Mouse (Mus musculus) hindbrain, embryonic 16.5 days (tissue): ENCODE data around the gene Ptpro. TPM values are rescaled to one million over a fixed set of nuclear protein-coding genes. Genes with fewer than 3 reads are reported as not detected.

ENCODE experiments used
- ATAC-seq: fragments of 200-750 bp; cut with Nextera tagmentation; 2 replicates; pipeline ENCODE4 v1.8.0; 2017; ENCODE audit warnings: moderate TSS enrichment, moderate library complexity
- H3K27ac ChIP-seq: fragments of 300-500 bp; sonication (generic); 2 replicates; pipeline ENCODE4 v1.5.1; 2014; ENCODE audit warnings: low read depth, mild to moderate bottlenecking, control low read depth, low read length, moderate library complexity
- H3K27me3 ChIP-seq: fragments of 300-500 bp; sonication (generic); replicated peaks from 2 replicates; pipeline ENCODE4 v1.6.1; 2014; ENCODE audit warnings: low read length; ENCODE audit not compliant: control insufficient read depth, insufficient read depth
- H3K36me3 ChIP-seq: fragments of 300-500 bp; sonication (generic); 2 replicates; pipeline ENCODE4 v1.6.1; 2014; ENCODE audit warnings: mild to moderate bottlenecking, low read length, moderate library complexity, mixed read lengths; ENCODE audit not compliant: control insufficient read depth, insufficient read depth
- H3K4me1 ChIP-seq: fragments of 300-500 bp; sonication (generic); 2 replicates; pipeline ENCODE4 v1.6.1; 2014; ENCODE audit warnings: low read depth, low read length; ENCODE audit not compliant: control insufficient read depth, insufficient read depth
- H3K4me2 ChIP-seq: fragments of 300-500 bp; sonication (generic); 2 replicates; pipeline ENCODE4 v1.6.1; 2014; ENCODE audit warnings: mild to moderate bottlenecking, low read length, control low read depth, moderate library complexity
- H3K4me3 ChIP-seq: fragments of 300-500 bp; sonication (generic); 2 replicates; pipeline ENCODE4 v1.5.1; 2014; ENCODE audit warnings: mild to moderate bottlenecking, low read length, control low read depth, moderate library complexity
- H3K9ac ChIP-seq: fragments of 300-500 bp; sonication (generic); 2 replicates; pipeline ENCODE4 v1.6.1; 2014; ENCODE audit warnings: low read depth, mild to moderate bottlenecking, control low read depth, low read length, moderate library complexity
- H3K9me3 ChIP-seq: fragments of 300-500 bp; sonication (generic); 2 replicates; pipeline ENCODE4 v1.6.1; 2014; ENCODE audit warnings: mild to moderate bottlenecking, low read length, moderate library complexity; ENCODE audit not compliant: control insufficient read depth
- WGBS: fragments of 180-500 bp; shearing (Covaris S2); extraction: QIAGEN DNeasy Blood & Tissue Kit; methylation state at CpG from one replicate; pipeline ENCODE4 v1.1.7; 2014; 5-methylcytosine and 5-hydroxymethylcytosine counted together
- polyA plus RNA-seq: library from polyadenylated mRNA; unstranded; fragments of >200 nt; fragmentation: Nextera tagmentation; extraction: Ambion mirVana; gene quantifications from 2 replicates; pipeline ENCODE4 v1.2.1, GENCODE M21; 2015

Ptpro gene
- polyA plus RNA-seq, 1 experiment from 2014 or later, result 39.2 TPM

GRCm38 (mm10) chr6:137253415-137253814 is 1.3 kb downstream of the Ptpro start:
- ATAC-seq, result no peak
- Histone ChIP-seq H3K27ac (no peak overlapping the region), H3K4me3 (peak overlapping the region; percentile 64), H3K4me2 (peak overlapping the region; percentile 71), H3K9me3 (no peaks in the 10 kb centered on the region), H3K4me1 (no peaks in the 10 kb centered on the region; the same call in 1 of the 2 replicates), H3K9ac (peak overlapping the region; percentile 54), H3K27me3 (no peaks in the 10 kb centered on the region), H3K36me3 (no peaks in the 10 kb centered on the region)
- 8% methylated on average over 7 of the region's 7 CpGs for WGBS

- H3K4me3 ChIP-seq, result no peak overlapping the region
- H3K27me3 ChIP-seq, result no peaks in the 10 kb centered on the region
- no peak overlapping the region for H3K9ac ChIP-seq
- ATAC-seq, result no peak
- no peak overlapping the region for H3K27ac ChIP-seq
- WGBS, result 95% methylated on average over 1 of the region's 1 CpGs
- no peaks in the 10 kb centered on the region; the same call in 1 of the 2 replicates for H3K4me1 ChIP-seq
- H3K36me3 ChIP-seq, result no peaks in the 10 kb centered on the region
- no peak overlapping the region for H3K4me2 ChIP-seq
- peaks cover 4% of the 10 kb centered on the region; the same call in 1 of the 2 replicates for H3K9me3 ChIP-seq
Measured at GRCm38 (mm10) chr6:137261033-137261432, 8.9 kb downstream of the Ptpro start.

- H3K4me2 ChIP-seq, result no peak overlapping the region
- H3K27me3 ChIP-seq, result no peaks in the 10 kb centered on the region
- H3K4me1 ChIP-seq, result no peaks in the 10 kb centered on the region; the same call in 1 of the 2 replicates
- 38% methylated on average over 3 of the region's 3 CpGs for WGBS
- no peak for ATAC-seq
- peaks cover 4% of the 10 kb centered on the region; the same call in 1 of the 2 replicates for H3K9me3 ChIP-seq
- no peak overlapping the region for H3K4me3 ChIP-seq
- H3K27ac ChIP-seq, result no peak overlapping the region
- no peaks in the 10 kb centered on the region for H3K36me3 ChIP-seq
- H3K9ac ChIP-seq, result no peak overlapping the region
Measured at GRCm38 (mm10) chr6:137262087-137262486, 10.0 kb downstream of the Ptpro start.

GRCm38 (mm10) chr6:137268019-137268418 is 15.9 kb downstream of the Ptpro start:
- Histone ChIP-seq H3K4me1 (no peaks in the 10 kb centered on the region), H3K36me3 (no peaks in the 10 kb centered on the region), H3K9ac (no peak overlapping the region), H3K27me3 (no peaks in the 10 kb centered on the region), H3K4me3 (no peak overlapping the region), H3K4me2 (no peak overlapping the region), H3K9me3 (no peaks in the 10 kb centered on the region), H3K27ac (no peak overlapping the region)
- no peak for ATAC-seq
- WGBS, result 57% methylated on average over 8 of the region's 8 CpGs

- Histone ChIP-seq H3K4me3 (no peak overlapping the region), H3K9me3 (no peaks in the 10 kb centered on the region), H3K4me2 (no peak overlapping the region), H3K9ac (no peak overlapping the region), H3K4me1 (no peaks in the 10 kb centered on the region), H3K27ac (no peak overlapping the region), H3K36me3 (no peaks in the 10 kb centered on the region), H3K27me3 (no peaks in the 10 kb centered on the region)
- no peak for ATAC-seq
- WGBS, result 80% methylated on average over 10 of the region's 10 CpGs
Measured at GRCm38 (mm10) chr6:137268592-137268991, 16.5 kb downstream of the Ptpro start.

GRCm38 (mm10) chr6:137272513-137272912 is 20.4 kb downstream of the Ptpro start:
- H3K27me3 ChIP-seq, result no peaks in the 10 kb centered on the region
- no peak overlapping the region for H3K4me3 ChIP-seq
- no peak overlapping the region for H3K27ac ChIP-seq
- H3K4me1 ChIP-seq, result peaks cover 2% of the 10 kb centered on the region; the same call in 1 of the 2 replicates
- H3K36me3 ChIP-seq, result no peaks in the 10 kb centered on the region
- H3K9ac ChIP-seq, result no peak overlapping the region
- H3K9me3 ChIP-seq, result no peaks in the 10 kb centered on the region
- ATAC-seq, result no peak
- WGBS, result 52% methylated on average over 8 of the region's 8 CpGs
- H3K4me2 ChIP-seq, result no peak overlapping the region

GRCm38 (mm10) chr6:137277587-137277994 is 25.5 kb downstream of the Ptpro start:
- H3K9ac ChIP-seq, result no peak overlapping the region
- 18% methylated on average over 12 of the region's 12 CpGs for WGBS
- peak; percentile 70 for ATAC-seq
- H3K4me3 ChIP-seq, result no peak overlapping the region
- H3K4me2 ChIP-seq, result no peak overlapping the region; the same call in 1 of the 2 replicates
- H3K36me3 ChIP-seq, result no peaks in the 10 kb centered on the region
- H3K4me1 ChIP-seq, result peaks cover 10% of the 10 kb centered on the region
- no peaks in the 10 kb centered on the region for H3K9me3 ChIP-seq
- no peak overlapping the region for H3K27ac ChIP-seq
- no peaks in the 10 kb centered on the region for H3K27me3 ChIP-seq

GRCm38 (mm10) chr6:137279576-137279975 is 27.5 kb downstream of the Ptpro start:
- WGBS, result 59% methylated on average over 7 of the region's 7 CpGs
- Histone ChIP-seq H3K4me2 (no peak overlapping the region), H3K27me3 (no peaks in the 10 kb centered on the region), H3K9me3 (no peaks in the 10 kb centered on the region), H3K27ac (no peak overlapping the region), H3K4me1 (peaks cover 10% of the 10 kb centered on the region), H3K36me3 (no peaks in the 10 kb centered on the region), H3K9ac (no peak overlapping the region), H3K4me3 (no peak overlapping the region)
- ATAC-seq, result no peak

- WGBS, result 76% methylated on average over 6 of the region's 6 CpGs
Measured at GRCm38 (mm10) chr6:137281541-137282049, 29.5 kb downstream of the Ptpro start.

More at GRCm38 (mm10) chr6:137281541-137282049, 29.5 kb downstream of the Ptpro start:
- 0 out of 2 replicates have a peak, but pooled peaks have one; percentile 22 for ATAC-seq
- Histone ChIP-seq H3K27me3 (no peaks in the 10 kb centered on the region), H3K4me1 (peaks cover 10% of the 10 kb centered on the region), H3K4me2 (no peak overlapping the region), H3K27ac (no peak overlapping the region), H3K9ac (no peak overlapping the region), H3K4me3 (no peak overlapping the region), H3K36me3 (no peaks in the 10 kb centered on the region), H3K9me3 (no peaks in the 10 kb centered on the region)
